Mouse (Mus musculus) erythroblast, embryonic 14.5 days (primary cell): ENCODE measurements around the gene Spo11.

ENCODE experiments used
- GATA1 ChIP-seq: IDR thresholded peaks from 2 replicates; pipeline ENCODE4 v1.6.1; 2012; ENCODE audit warnings: low read length, inconsistent platforms, mixed read lengths
- TAL1 ChIP-seq: IDR thresholded peaks from 3 replicates; pipeline ENCODE4 v1.6.1; 2012; ENCODE audit warnings: low read length, inconsistent platforms, mixed read lengths

DNA sequence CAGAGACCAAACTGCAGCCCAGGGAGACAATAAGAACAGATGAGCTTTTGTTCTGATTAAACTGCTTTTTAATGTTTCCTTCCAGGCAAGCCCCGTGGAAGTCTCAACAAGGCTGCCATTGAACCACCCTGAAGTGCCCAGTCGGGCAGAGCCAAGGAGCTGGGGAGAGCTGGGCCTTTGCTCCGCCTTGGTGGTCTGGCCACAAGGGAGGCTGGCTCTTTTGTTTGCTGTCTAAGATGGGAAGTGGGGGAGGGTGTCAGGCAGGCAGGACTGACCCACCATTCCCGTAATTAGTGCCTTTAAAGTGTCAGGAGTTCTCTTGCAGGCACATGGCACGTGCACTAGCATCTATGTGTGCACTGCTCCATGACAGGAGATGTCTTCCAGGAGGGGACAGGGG, 18.9 kb upstream of the Spo11 start:
- TF ChIP-seq GATA1 (no peak), TAL1 (no peak)
